Mouse (Mus musculus): ENCODE measurements around the gene N4bp2. TPM values are rescaled to one million over a fixed set of nuclear protein-coding genes. Genes with fewer than 3 reads are reported as not detected.
"Not testable (repeated sequence)": the region's sequence is repeated elsewhere in the genome, so short reads cannot be mapped to it uniquely, and the experiment has no call there.

The N4bp2 gene
- polyA plus RNA-seq, 1 experiment from 2014 or later: 18.0 TPM

DNA sequence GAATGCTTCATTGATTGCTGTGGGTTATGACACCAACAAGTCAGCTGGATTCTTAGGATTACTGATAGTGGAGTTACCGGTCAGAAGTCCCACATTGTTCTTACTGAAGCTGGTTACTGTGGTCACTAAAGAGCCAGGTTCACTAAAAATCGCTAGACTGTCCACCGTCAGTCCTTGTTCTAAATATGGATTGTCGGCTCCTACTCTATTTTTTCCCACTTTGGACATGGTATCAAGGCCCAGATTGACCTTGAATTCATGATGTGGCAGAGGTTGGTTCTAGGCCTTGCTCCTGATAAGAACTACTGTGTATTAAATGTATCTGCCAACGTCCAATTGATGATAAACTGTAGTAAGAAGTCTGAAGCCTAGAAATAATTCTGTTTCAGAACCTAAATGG is 4.7 kb downstream of the N4bp2 start:
- Histone ChIP-seq H3K4me1 (peaks cover 3% of the 10 kb centered on the region), H3K27me3 (no peaks in the 10 kb centered on the region), H3K4me3 (no peak overlapping the region), H3K9ac (no peak overlapping the region), H3K9me3 (no peaks in the 10 kb centered on the region), H3K4me2 (no peak overlapping the region), H3K27ac (no peak overlapping the region), H3K36me3 (no peaks in the 10 kb centered on the region)
- no peak for ATAC-seq (ENCODE audit: borderline replicate concordance, extremely low read depth, low FRiP score, low TSS enrichment)
- 86% methylated on average over 5 of the region's 5 CpGs for whole genome bisulfite sequencing

DNA sequence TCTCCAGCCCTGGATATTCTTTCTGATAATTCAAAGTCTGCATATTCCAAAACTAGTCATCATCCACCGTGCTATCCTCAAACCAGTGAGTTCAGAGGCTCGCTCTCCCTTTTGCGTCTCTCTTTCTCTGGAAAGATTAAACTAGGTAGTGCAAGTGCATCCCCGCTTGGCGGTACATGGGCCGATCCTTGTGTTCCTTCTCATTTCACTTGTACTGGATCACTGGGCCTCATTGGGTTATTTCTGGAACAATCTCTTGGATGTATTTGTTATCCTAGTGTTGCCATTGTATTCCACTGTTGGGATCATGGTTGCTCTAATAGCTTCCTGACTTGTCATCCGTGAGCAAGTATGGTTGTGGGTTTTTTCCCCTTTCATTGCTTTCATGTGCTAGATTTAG is 6.7 kb downstream of the N4bp2 start:
- no peaks in the 10 kb centered on the region for H3K9me3 ChIP-seq
- no peak for ATAC-seq (ENCODE audit: borderline replicate concordance, extremely low read depth, low FRiP score, low TSS enrichment)
- peak overlapping the region; percentile 31 for H3K27ac ChIP-seq

DNA sequence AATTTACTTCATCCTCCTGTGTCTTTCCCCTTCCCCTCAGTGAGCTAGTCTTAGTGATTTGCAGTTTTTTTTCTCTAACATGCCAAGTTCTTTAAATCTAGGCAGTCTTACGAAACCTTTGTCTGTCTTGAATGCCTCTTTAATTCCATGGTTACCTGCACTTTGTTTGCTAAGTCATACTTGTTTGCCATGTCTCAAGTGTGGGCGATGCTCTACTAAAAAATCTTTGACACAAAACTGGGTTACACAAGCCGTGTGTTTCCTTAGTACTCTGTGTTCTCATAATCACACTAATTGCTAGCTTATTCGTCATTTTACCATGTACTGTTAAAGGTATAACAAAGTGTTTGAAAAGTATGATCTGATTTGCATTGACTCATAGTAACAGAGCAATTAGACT is 7.2 kb downstream of the N4bp2 start:
- Histone ChIP-seq H3K36me3 (peaks cover 3% of the 10 kb centered on the region; the same call in 1 of the 2 replicates), H3K9me3 (no peaks in the 10 kb centered on the region), H3K4me2 (no peak overlapping the region), H3K4me3 (no peak overlapping the region), H3K27ac (peak overlapping the region; percentile 31), H3K9ac (no peak overlapping the region), H3K27me3 (no peaks in the 10 kb centered on the region), H3K4me1 (peaks cover 2% of the 10 kb centered on the region)
- ATAC-seq (ENCODE audit: borderline replicate concordance, extremely low read depth, low FRiP score, low TSS enrichment): no peak
- 64% methylated on average over 4 of the region's 4 CpGs for WGBS

More for the DNA sequence above, 6.7 kb downstream of the N4bp2 start:
- WGBS: 91% methylated on average over 7 of the region's 7 CpGs
- Histone ChIP-seq H3K4me3 (no peak overlapping the region), H3K4me2 (no peak overlapping the region), H3K4me1 (peaks cover 3% of the 10 kb centered on the region), H3K27me3 (no peaks in the 10 kb centered on the region), H3K36me3 (no peaks in the 10 kb centered on the region), H3K9ac (no peak overlapping the region)

DNA sequence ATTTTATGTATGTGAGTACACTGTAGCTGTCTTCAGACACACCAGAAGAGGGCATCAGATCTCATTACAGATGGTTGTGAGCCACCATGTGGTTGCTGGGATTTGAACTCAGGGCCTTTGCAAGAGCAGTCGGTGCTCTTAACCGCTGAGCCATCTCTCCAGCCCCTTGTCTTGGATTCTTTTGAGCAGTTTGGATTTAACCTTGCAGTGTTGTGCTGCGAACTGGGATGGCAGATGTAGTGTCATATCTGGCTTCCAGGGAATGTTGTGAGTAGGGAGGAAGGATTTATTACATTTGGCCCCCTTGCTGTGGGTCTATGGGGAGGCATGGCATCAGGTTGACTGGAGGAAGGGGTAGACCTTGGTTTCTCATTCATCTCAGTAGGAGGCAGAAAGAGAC is 10.6 kb downstream of the N4bp2 start:
- not testable (repeated sequence) for ATAC-seq (ENCODE audit: borderline replicate concordance, extremely low read depth, low FRiP score, low TSS enrichment)
- WGBS: 97% methylated on average over 3 of the region's 3 CpGs

DNA sequence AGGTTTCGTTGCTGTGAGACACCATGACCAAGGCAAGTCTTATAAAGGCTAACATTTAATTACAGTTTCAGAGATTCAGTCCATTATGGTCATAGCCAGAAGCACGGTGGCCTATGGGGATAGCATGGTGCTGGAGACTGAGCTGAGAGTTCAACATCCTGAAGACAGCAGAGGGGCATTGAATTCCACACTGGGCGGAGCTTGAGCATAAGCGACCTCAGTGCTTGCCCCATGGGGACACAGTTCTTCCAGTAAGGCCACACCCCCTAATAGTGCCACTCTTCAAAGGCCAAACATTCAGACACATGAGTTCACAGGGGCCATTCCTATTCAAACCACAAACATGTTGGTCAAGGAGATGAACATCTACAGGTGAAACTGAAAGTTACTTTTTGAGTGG is 12.8 kb downstream of the N4bp2 start:
- peaks cover 27% of the 10 kb centered on the region for H3K36me3 ChIP-seq
- no peak overlapping the region for H3K4me2 ChIP-seq
- H3K9me3 ChIP-seq: no peaks in the 10 kb centered on the region
- H3K27me3 ChIP-seq: no peaks in the 10 kb centered on the region
- H3K9ac ChIP-seq: no peak overlapping the region
- H3K4me3 ChIP-seq: no peak overlapping the region
- no peak for ATAC-seq (ENCODE audit: borderline replicate concordance, extremely low read depth, low FRiP score, low TSS enrichment)
- WGBS: 79% methylated on average over 4 of the region's 4 CpGs
- no peak overlapping the region for H3K27ac ChIP-seq
- no peaks in the 10 kb centered on the region for H3K4me1 ChIP-seq

More for the DNA sequence above, 10.6 kb downstream of the N4bp2 start:
- H3K36me3 ChIP-seq: peaks cover 23% of the 10 kb centered on the region
- H3K27me3 ChIP-seq, H3K9ac ChIP-seq, H3K4me3 ChIP-seq, H3K27ac ChIP-seq, H3K4me2 ChIP-seq, H3K4me1 ChIP-seq, H3K9me3 ChIP-seq: not testable (repeated sequence)

GRCm38 (mm10) chr5:65776907-65777306 is 13.6 kb downstream of the N4bp2 start:
- no peak for ATAC-seq (ENCODE audit: borderline replicate concordance, extremely low read depth, low FRiP score, low TSS enrichment)
- Histone ChIP-seq H3K4me2 (no peak overlapping the region), H3K9me3 (no peaks in the 10 kb centered on the region), H3K36me3 (peaks cover 27% of the 10 kb centered on the region), H3K4me3 (no peak overlapping the region), H3K27me3 (no peaks in the 10 kb centered on the region), H3K27ac (no peak overlapping the region), H3K9ac (no peak overlapping the region), H3K4me1 (no peaks in the 10 kb centered on the region)
- WGBS: 89% methylated on average over 3 of the region's 3 CpGs

GRCm38 (mm10) chr5:65778986-65779385 is 15.7 kb downstream of the N4bp2 start:
- peaks cover 34% of the 10 kb centered on the region for H3K36me3 ChIP-seq
- H3K4me2 ChIP-seq; H3K27me3 ChIP-seq; ATAC-seq (ENCODE audit: borderline replicate concordance, extremely low read depth, low FRiP score, low TSS enrichment); H3K4me1 ChIP-seq; H3K4me3 ChIP-seq; H3K9ac ChIP-seq; H3K9me3 ChIP-seq; H3K27ac ChIP-seq: not testable (repeated sequence)
- 93% methylated on average over 4 of the region's 4 CpGs for WGBS

DNA sequence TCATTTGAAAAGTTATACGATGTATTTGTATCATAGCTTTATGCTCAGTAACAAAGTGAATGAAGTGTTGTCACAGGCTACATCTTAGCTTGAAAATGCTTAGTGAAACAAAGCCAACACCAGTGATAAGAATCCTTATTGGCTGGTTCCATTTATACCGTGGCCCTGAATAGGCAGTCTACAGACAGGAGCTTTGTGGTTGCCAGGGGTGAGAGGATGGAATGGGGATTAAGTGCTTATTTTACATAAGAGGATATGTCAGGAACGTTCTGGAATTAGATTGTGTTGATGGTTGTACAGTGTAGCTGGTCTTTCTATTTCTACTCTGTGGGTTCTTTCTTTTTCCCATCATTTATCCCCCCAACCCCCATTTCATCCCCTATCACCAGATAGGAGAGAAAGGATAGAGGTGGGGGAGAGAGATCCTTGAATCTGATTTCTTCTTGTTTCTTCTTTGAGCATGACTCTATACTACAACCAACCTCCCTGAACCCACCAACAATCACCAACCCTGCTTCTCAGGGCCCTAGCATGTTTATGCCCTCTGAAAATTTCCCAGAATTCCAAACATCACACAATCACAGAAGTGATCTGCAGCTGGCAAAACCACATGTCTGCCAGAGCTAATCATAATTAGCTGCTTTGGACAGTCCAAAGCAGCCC is 16.2 kb downstream of the N4bp2 start:
- H3K27ac ChIP-seq: no peak overlapping the region
- no peak overlapping the region for H3K4me2 ChIP-seq
- no peaks in the 10 kb centered on the region for H3K4me1 ChIP-seq
- H3K27me3 ChIP-seq: no peaks in the 10 kb centered on the region
- peaks cover 34% of the 10 kb centered on the region for H3K36me3 ChIP-seq
- no peak overlapping the region for H3K9ac ChIP-seq
- 76% methylated on average over 3 of the region's 3 CpGs for WGBS
- no peak overlapping the region for H3K4me3 ChIP-seq
- no peaks in the 10 kb centered on the region for H3K9me3 ChIP-seq
- no peak for ATAC-seq (ENCODE audit: borderline replicate concordance, extremely low read depth, low FRiP score, low TSS enrichment)

GRCm38 (mm10) chr5:65781147-65781715 is 17.9 kb downstream of the N4bp2 start:
- no peak for ATAC-seq (ENCODE audit: borderline replicate concordance, extremely low read depth, low FRiP score, low TSS enrichment)
- 77% methylated on average over 5 of the region's 5 CpGs for WGBS
- no peak overlapping the region for H3K9ac ChIP-seq
- H3K4me2 ChIP-seq: no peak overlapping the region
- H3K4me3 ChIP-seq: no peak overlapping the region
- peaks cover 29% of the 10 kb centered on the region for H3K36me3 ChIP-seq
- H3K4me1 ChIP-seq: no peaks in the 10 kb centered on the region
- no peak overlapping the region for H3K27ac ChIP-seq
- H3K27me3 ChIP-seq: no peaks in the 10 kb centered on the region
- no peaks in the 10 kb centered on the region for H3K9me3 ChIP-seq

DNA sequence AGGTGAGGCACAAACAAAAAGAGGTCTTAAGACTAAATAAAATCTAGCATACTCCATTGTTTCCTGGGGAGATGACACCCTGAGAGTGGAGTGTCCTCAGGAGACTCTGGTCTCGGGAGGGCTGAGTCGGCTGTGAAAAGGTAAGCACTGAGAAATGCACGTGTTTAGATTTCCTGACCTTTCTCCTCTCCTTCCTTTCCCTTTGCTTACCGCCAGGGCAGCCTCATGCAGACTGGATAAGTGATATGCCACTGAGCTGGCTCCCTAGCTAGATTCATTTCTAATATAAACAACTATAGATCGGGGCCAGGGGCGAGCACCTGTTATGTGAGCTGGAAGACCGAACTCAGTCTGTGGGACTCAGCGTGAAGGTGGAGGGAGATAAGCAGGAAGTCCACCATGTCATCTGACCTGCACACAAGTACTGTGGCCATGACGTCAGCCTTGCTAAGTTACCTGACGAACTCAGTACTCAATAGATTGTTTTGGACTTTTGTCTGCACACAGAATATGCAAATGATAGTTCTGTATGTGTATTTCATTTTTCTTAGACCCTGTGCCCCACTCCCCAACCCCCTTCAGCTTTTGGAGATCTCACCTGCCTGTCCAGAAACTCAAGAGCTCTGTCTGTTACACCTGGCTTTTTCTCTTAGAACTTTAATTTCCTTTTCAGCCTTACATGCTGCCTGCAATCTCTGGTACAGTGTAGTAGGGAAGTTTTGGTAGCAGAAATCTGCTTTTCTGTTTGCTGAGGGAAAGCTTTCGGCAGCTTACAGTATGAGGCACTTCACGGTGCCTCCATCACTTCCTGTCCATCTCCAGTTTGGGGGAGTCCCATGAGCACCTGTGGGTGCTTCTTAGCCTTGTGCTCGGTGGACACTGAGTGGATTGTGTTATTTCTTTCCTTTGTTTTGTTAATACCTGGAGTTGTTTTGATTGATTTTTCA is 18.7 kb downstream of the N4bp2 start:
- WGBS: 66% methylated on average over 13 of the region's 13 CpGs
- peaks cover 21% of the 10 kb centered on the region for H3K36me3 ChIP-seq
- ATAC-seq (ENCODE audit: borderline replicate concordance, extremely low read depth, low FRiP score, low TSS enrichment): no peak

DNA sequence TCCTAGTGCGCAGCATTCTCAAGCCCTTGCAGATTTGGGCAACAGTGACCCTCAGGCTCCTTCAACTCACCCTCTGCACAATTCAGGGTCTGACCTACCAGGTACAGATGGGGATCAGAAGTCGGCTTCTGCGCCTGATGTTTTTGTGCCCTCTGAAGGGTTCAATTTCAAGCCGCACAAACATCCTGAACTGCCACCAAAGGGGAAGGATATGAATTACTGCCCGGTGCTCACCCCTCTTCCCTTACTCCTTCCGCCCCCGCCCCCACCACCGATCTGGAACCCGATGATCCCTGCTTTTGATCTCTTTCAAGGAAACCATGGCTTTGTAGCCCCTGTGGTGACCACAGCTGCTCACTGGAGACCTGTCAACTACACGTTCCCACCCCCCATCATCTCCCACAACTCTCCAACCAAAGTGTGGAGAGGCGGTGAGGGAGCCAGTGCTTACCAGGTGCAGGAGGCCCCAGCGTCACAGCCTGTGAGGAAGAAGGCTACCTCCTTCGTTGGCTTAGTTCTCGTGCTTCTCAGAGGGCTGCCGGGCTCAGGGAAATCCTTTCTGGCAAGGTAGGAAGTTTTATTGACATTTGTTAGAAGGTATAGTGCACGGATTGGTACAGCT is 27.4 kb downstream of the N4bp2 start:
- no peak for ATAC-seq (ENCODE audit: borderline replicate concordance, extremely low read depth, low FRiP score, low TSS enrichment)

More for the DNA sequence above, 18.7 kb downstream of the N4bp2 start:
- no peaks in the 10 kb centered on the region for H3K4me1 ChIP-seq
- no peak overlapping the region for H3K27ac ChIP-seq
- H3K9me3 ChIP-seq: no peaks in the 10 kb centered on the region
- no peaks in the 10 kb centered on the region for H3K27me3 ChIP-seq
- no peak overlapping the region for H3K4me3 ChIP-seq
- H3K9ac ChIP-seq: no peak overlapping the region
- H3K4me2 ChIP-seq: no peak overlapping the region

More for the DNA sequence above, 27.4 kb downstream of the N4bp2 start:
- Histone ChIP-seq H3K27ac (no peak overlapping the region), H3K36me3 (peaks cover 24% of the 10 kb centered on the region), H3K9ac (no peak overlapping the region), H3K4me3 (no peak overlapping the region), H3K27me3 (no peaks in the 10 kb centered on the region), H3K9me3 (no peaks in the 10 kb centered on the region), H3K4me2 (no peak overlapping the region), H3K4me1 (no peaks in the 10 kb centered on the region)
- WGBS: 71% methylated on average over 16 of the region's 16 CpGs
